In the genomic region with DNA sequence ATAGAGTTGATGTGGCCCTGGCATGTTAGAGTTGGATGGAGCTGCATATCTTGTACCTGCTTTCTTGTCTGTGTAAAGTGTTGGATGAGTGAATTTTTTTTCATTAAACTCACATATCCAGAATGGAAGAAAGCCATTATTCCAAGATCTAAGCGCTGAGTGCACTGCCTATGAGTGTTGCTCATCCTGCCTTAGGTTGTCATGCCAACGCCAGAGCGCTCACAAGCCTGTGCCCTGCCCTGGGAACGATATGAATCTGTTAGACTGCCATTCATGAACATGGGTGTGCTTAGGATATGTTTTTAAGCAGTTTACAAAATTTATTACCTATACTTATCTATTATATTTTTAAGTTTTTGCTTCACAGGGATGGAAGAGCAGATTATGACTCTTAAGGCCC, we compare ENCODE assay signal across 21 mouse cellular contexts.
A peak's percentile ranks its signal among the peaks of the same experiment; 100 is the strongest.
DNase-seq lines count a peak whose midpoint lies in the region; ATAC-seq lines count a peak whose summit lies in the region.
"Had no signal": no experiment of that assay in that cellular context is flagged by ENCODE, and none has a peak within 500 bp of the region (broad histone marks: within the 10 kb centered on the region; RNA-seq: fewer than 3 reads in every experiment).

No protein-coding gene starts in this region.

- no peak overlapping the region for H3K27ac ChIP-seq in hindbrain, embryonic 15.5 days (replicated peaks)
- no peak overlapping the region for H3K27ac ChIP-seq in hindbrain, embryonic 10.5 days
- H3K27ac ChIP-seq: embryonic facial prominence, embryonic 15.5 days; gastrocnemius, adult 2 months; liver, embryonic 14.5 days; midbrain, embryonic 12.5 days; stomach, embryonic 15.5 days had no signal

- 55% methylated on average over 4 of the region's 4 CpGs for WGBS in hindbrain, embryonic 15.5 days
- 75% methylated on average over 4 of the region's 4 CpGs for WGBS in hindbrain, embryonic 10.5 days

- DNase-seq in hindbrain, embryonic 10.5 days (ENCODE audit: low spot score) = no peak
- DNase-seq in right cerebral cortex, postnatal 10 days (ENCODE audit: low spot score in 2 of 2) = peak; percentile 52 to 55
- no peak for DNase-seq in right cerebral cortex, postnatal 25 days
- peak; percentile 45 for DNase-seq in layer of hippocampus, adult 9-11 months
- peak; percentile 9 for DNase-seq in telencephalon, adult 2 months (ENCODE audit: low read depth, low spot score)
- DNase-seq in adrenal gland, postnatal 25 days = no peak
- DNase-seq in cerebellum, adult 9-10 months = no peak
- DNase-seq: adrenal gland, postnatal 36 days; cerebellum, adult 11-12 months; gastrocnemius, adult 2 months; heart, postnatal 14 days; kidney, postnatal 14 days; lung, postnatal 14 days; thymus, postnatal 4 days had no signal

- no peaks in the 10 kb centered on the region for H3K9me3 ChIP-seq in hindbrain, embryonic 15.5 days
- H3K9me3 ChIP-seq in hindbrain, embryonic 10.5 days = no peaks in the 10 kb centered on the region
- H3K9me3 ChIP-seq: embryonic facial prominence, embryonic 15.5 days; midbrain, embryonic 12.5 days; stomach, embryonic 15.5 days had no signal

- no peak overlapping the region for H3K4me3 ChIP-seq in hindbrain, embryonic 15.5 days
- no peak overlapping the region for H3K4me3 ChIP-seq in hindbrain, embryonic 10.5 days
- H3K4me3 ChIP-seq: embryonic facial prominence, embryonic 15.5 days; gastrocnemius, adult 2 months; midbrain, embryonic 12.5 days; stomach, embryonic 15.5 days had no signal

- H3K9ac ChIP-seq in hindbrain, embryonic 15.5 days = no peak overlapping the region
- H3K9ac ChIP-seq: embryonic facial prominence, embryonic 15.5 days; liver, embryonic 14.5 days; midbrain, embryonic 12.5 days; stomach, embryonic 15.5 days had no signal

- H3K36me3 ChIP-seq in hindbrain, embryonic 15.5 days = no peaks in the 10 kb centered on the region
- H3K36me3 ChIP-seq in hindbrain, embryonic 10.5 days = no peaks in the 10 kb centered on the region
- H3K36me3 ChIP-seq: embryonic facial prominence, embryonic 15.5 days; midbrain, embryonic 12.5 days; stomach, embryonic 15.5 days had no signal

- H3K4me1 ChIP-seq in hindbrain, embryonic 15.5 days (replicated peaks) = no peaks in the 10 kb centered on the region
- H3K4me1 ChIP-seq in hindbrain, embryonic 10.5 days (replicated peaks) = no peaks in the 10 kb centered on the region
- H3K4me1 ChIP-seq: embryonic facial prominence, embryonic 15.5 days; midbrain, embryonic 12.5 days; stomach, embryonic 15.5 days had no signal

- peak; percentile 68; the same call in 1 of the 2 replicates for ATAC-seq in hindbrain, embryonic 15.5 days (ENCODE audit: low FRiP score, low read depth)
- ATAC-seq: CD4-positive, CD25-positive, alpha-beta regulatory T cell, adult 4 months; intestine, embryonic 16.5 days had no signal

- H3K27me3 ChIP-seq in hindbrain, embryonic 15.5 days = no peaks in the 10 kb centered on the region
- no peaks in the 10 kb centered on the region for H3K27me3 ChIP-seq in hindbrain, embryonic 10.5 days (ENCODE audit: insufficient read depth, poor library complexity, severe bottlenecking)
- H3K27me3 ChIP-seq: embryonic facial prominence, embryonic 15.5 days; midbrain, embryonic 12.5 days; stomach, embryonic 15.5 days had no signal

- H3K4me2 ChIP-seq in hindbrain, embryonic 15.5 days = no peak overlapping the region
- H3K4me2 ChIP-seq: embryonic facial prominence, embryonic 15.5 days; midbrain, embryonic 12.5 days; stomach, embryonic 15.5 days had no signal

Comparison
In these comparisons a context has a peak if more than half of its experiments do, and no peak if none do; other contexts are left out.
1. DNase-seq: peak in right cerebral cortex, postnatal 10 days (2 of 2), layer of hippocampus, adult 9-11 months (single experiment) and telencephalon, adult 2 months (single experiment); none in hindbrain, embryonic 10.5 days (single experiment), right cerebral cortex, postnatal 25 days (single experiment), adrenal gland, postnatal 25 days (single experiment) and cerebellum, adult 9-10 months (single experiment).